ENCODE assay signal across 25 mouse cellular contexts in genomic region chr10:95914434-95915174, GRCm38 (mm10).
"Had no signal": no experiment of that assay in that cellular context is flagged by ENCODE, and none has a peak within 500 bp of the region (broad histone marks: within the 10 kb centered on the region; RNA-seq: fewer than 3 reads in every experiment).

No protein-coding gene starts in this region.

- H3K4me3 ChIP-seq: kidney, embryonic 15.5 days; left cerebral cortex, adult 2 months; limb, embryonic 13.5 days; liver, embryonic 12.5 days; liver, embryonic 15.5 days; lung, embryonic 15.5 days; neural tube, embryonic 12.5 days; neural tube, embryonic 15.5 days had no signal

- H3K27ac ChIP-seq: kidney, embryonic 15.5 days; left cerebral cortex, adult 2 months; limb, embryonic 13.5 days; liver, embryonic 12.5 days; liver, embryonic 15.5 days; lung, embryonic 15.5 days; neural tube, embryonic 12.5 days; neural tube, embryonic 15.5 days; stomach, postnatal 0 days had no signal

- H3K4me2 ChIP-seq: kidney, embryonic 15.5 days; limb, embryonic 13.5 days; liver, embryonic 12.5 days; liver, embryonic 15.5 days; lung, embryonic 15.5 days; midbrain, embryonic 11.5 days; neural tube, embryonic 12.5 days; neural tube, embryonic 15.5 days had no signal

- H3K36me3 ChIP-seq: kidney, embryonic 15.5 days; limb, embryonic 13.5 days; liver, embryonic 12.5 days; liver, embryonic 15.5 days; lung, embryonic 15.5 days; neural tube, embryonic 12.5 days; neural tube, embryonic 15.5 days had no signal

- DNase-seq: kidney, postnatal 10 days; kidney, postnatal 36 days; layer of hippocampus, postnatal 36 days; left cerebral cortex, postnatal 4 days; liver; lung, adult 18-20 months; lung, postnatal 10 days; lung, postnatal 4 days; midbrain, embryonic 14.5 days; right cerebral cortex, adult 18-20 months; right cerebral cortex, postnatal 14 days; right cerebral cortex, postnatal 4 days; thymus, adult 2 months; thymus, postnatal 14 days; thymus, postnatal 4 days had no signal

- H3K9ac ChIP-seq: kidney, embryonic 15.5 days; limb, embryonic 13.5 days; liver, embryonic 12.5 days; liver, embryonic 15.5 days; lung, embryonic 15.5 days; neural tube, embryonic 12.5 days; neural tube, embryonic 15.5 days had no signal

- H3K4me1 ChIP-seq: lung, embryonic 15.5 days; neural tube, embryonic 12.5 days; neural tube, embryonic 15.5 days had no signal

- H3K27me3 ChIP-seq: kidney, embryonic 15.5 days; limb, embryonic 13.5 days; liver, embryonic 12.5 days; liver, embryonic 15.5 days; lung, embryonic 15.5 days; neural tube, embryonic 12.5 days; neural tube, embryonic 15.5 days had no signal

- ATAC-seq: liver, embryonic 12.5 days had no signal

- H3K9me3 ChIP-seq: kidney, embryonic 15.5 days; limb, embryonic 13.5 days; liver, embryonic 12.5 days; liver, embryonic 15.5 days; lung, embryonic 15.5 days; neural tube, embryonic 12.5 days; neural tube, embryonic 15.5 days had no signal
